ENCODE assay signal across 8 mouse cellular contexts in genomic region chr15:85610618-85611218, GRCm38 (mm10). TPM values are rescaled to one million over a fixed set of nuclear protein-coding genes. Genes with fewer than 3 reads are reported as not detected.
DNase-seq lines count a peak whose midpoint lies in the region; ATAC-seq and TF ChIP-seq lines count a peak whose summit lies in the region.

No protein-coding gene starts in this region.

- no peak for TF ChIP-seq CTCF in Patski (IDR thresholded peaks at IDR 0.05)

- no peak overlapping the region for H3K4me2 ChIP-seq in hindbrain, embryonic 13.5 days

- peaks cover 49% of the 10 kb centered on the region for H3K4me1 ChIP-seq in hindbrain, embryonic 13.5 days (replicated peaks)

- CTCF ChIA-PET in Patski (lab: Charles Lee) = interaction anchor here (0.6 to 7.3 kb wide), 13 partner anchors 12 to 257 kb away, joined by 3 to 113 read pairs (median 5); no protein-coding TSS in a partner anchor

- in situ Hi-C loops in Patski (cut with MboI; ENCODE audit: low pct_unique_long_range_greater_than_20kb) = loop anchor here (5.0 kb wide), 3 partner anchors 47 to 257 kb away; no protein-coding TSS in a partner anchor

- peak; percentile 88 for ATAC-seq in Patski
- peak; percentile 74 for ATAC-seq in hindbrain, embryonic 13.5 days (ENCODE audit: low FRiP score)
- ATAC-seq in megakaryocyte, adult 5-6 weeks (ENCODE audit: poor library complexity, severe bottlenecking) = peak; percentile 87

- 55% methylated on average over 8 of the region's 8 CpGs for WGBS in hindbrain, embryonic 13.5 days

- H3K27me3 ChIP-seq in Patski = no peaks in the 10 kb centered on the region
- peaks cover 28% of the 10 kb centered on the region for H3K27me3 ChIP-seq in hindbrain, embryonic 13.5 days

- H3K4me3 ChIP-seq in hindbrain, embryonic 13.5 days = no peak overlapping the region

- no peaks in the 10 kb centered on the region for H3K36me3 ChIP-seq in hindbrain, embryonic 13.5 days

- POLR2A ChIA-PET in Patski (lab: Charles Lee) = interaction anchor here (0.5 to 4.8 kb wide), 12 partner anchors 13 to 102 kb away, joined by 3 to 47 read pairs (median 4); no protein-coding TSS in a partner anchor

- H3K9me3 ChIP-seq in hindbrain, embryonic 13.5 days = no peaks in the 10 kb centered on the region

- peak overlapping the region; percentile 85 for H3K27ac ChIP-seq in hindbrain, embryonic 13.5 days

- peak; percentile 87 for DNase-seq in Patski (ENCODE audit: low read depth, low spot score)
- peak; percentile 96 to 97 for DNase-seq in cerebellum, postnatal 10 days
- peak; percentile 83 to 90 for DNase-seq in frontal cortex, postnatal 10 days (ENCODE audit: low spot score in 2 of 2)
- peak; percentile 84 for DNase-seq in left cerebral cortex, adult 11 months (ENCODE audit: low spot score)
- peak; percentile 77 to 79 for DNase-seq in right cerebral cortex, adult 2 months (ENCODE audit: low spot score in 2 of 2)
- peak; percentile 64 for DNase-seq in urinary bladder, postnatal 10 days (ENCODE audit: low spot score)

- H3K9ac ChIP-seq in hindbrain, embryonic 13.5 days = peak overlapping the region; percentile 39; the same call in 1 of the 2 replicates

RNA-seq across cellular contexts. Expression of gene Wnt7b, which starts 28.4 kb away (rescaled TPM):
- polyA plus RNA-seq in Patski (2021) = 133 TPM
- 40.1 and 47.2 TPM in 2 replicates for polyA plus RNA-seq in hindbrain, embryonic 13.5 days (2015; fragmentation: Nextera tagmentation; extraction: Ambion mirVana)
- not detected in 2 replicates for total RNA-seq in megakaryocyte, adult 5-6 weeks (2015)
- not detected in 2 replicates for total RNA-seq in megakaryocyte, adult 5-6 weeks (2017)
